Mouse (Mus musculus) gastrocnemius, postnatal 14 days (tissue): ENCODE results near the gene Sim2. TPM values are rescaled to one million over a fixed set of nuclear protein-coding genes. Genes with fewer than 3 reads are reported as not detected.
A peak's percentile ranks its signal among the peaks of the same experiment; 100 is the strongest.

Source experiments
- DNase-seq: peaks from one replicate; pipeline ENCODE4 v3.0.0; 2021; ENCODE audit warnings: mixed read lengths
- intact Hi-C: fragments of 180-260 bp; cut with DNase I; formaldehyde crosslinking; loops from one replicate; pipeline ENCODE4 v1.15.1; 2025; ENCODE audit warnings: low total_unique reads
- long read RNA-seq, 2 experiments: library from polyadenylated mRNA; stranded (forward); transcript quantifications; one replicate each; pipeline ENCODE4 v2.0.0; 2021
- total RNA-seq, 2 experiments: library from RNA; stranded (reverse); gene quantifications; 2 replicates each; pipeline ENCODE4 v1.2.3; 2021

Gene Sim2
- 10 to 100 TPM in 1 of 2 experiments, 1 to 10 TPM in 1; 9.7 to 11.4 TPM for total RNA-seq
- long read RNA-seq, experiment 1, transcript Sim2-201 (11 exons, 3,999 nt) = major isoform, 13 of 20 reads
- long read RNA-seq, experiment 1, partial matches to known transcripts = 3 of 20 reads
- long read RNA-seq, experiment 1, other reads (novel, unspliced or antisense) = 4 of 20 reads
- long read RNA-seq, experiment 2, transcript Sim2-201 (11 exons, 3,999 nt) = major isoform, 13 of 21 reads
- long read RNA-seq, experiment 2, partial matches to known transcripts = 2 of 21 reads
- long read RNA-seq, experiment 2, other reads (novel, unspliced or antisense) = 6 of 21 reads

GRCm38 (mm10) chr16:94084711-94085602, at the start of gene Sim2:
Gene Sim2, plus strand, starts transcription at chr16:94084931.
- DNase-seq = peak; percentile 57
- intact Hi-C loops = no loop called here

GRCm38 (mm10) chr16:94037280-94037679, 47.5 kb upstream of the Sim2 start:
- DNase-seq = no peak
- intact Hi-C loops = no loop called here

GRCm38 (mm10) chr16:94038272-94038985, 46.3 kb upstream of the Sim2 start:
- intact Hi-C loops = loop anchor here (2.0 kb wide), 1 partner anchor 220 kb away; no protein-coding TSS in a partner anchor
- DNase-seq = peak; percentile 46

GRCm38 (mm10) chr16:94038986-94039341, 45.8 kb upstream of the Sim2 start:
- intact Hi-C loops = loop anchor here (2.0 kb wide), 1 partner anchor 220 kb away; no protein-coding TSS in a partner anchor
- no peak for DNase-seq

- intact Hi-C loops = no loop called here
- no peak for DNase-seq
Observed at GRCm38 (mm10) chr16:94040485-94040884, 44.2 kb upstream of the Sim2 start.

GRCm38 (mm10) chr16:94041065-94041712, 43.5 kb upstream of the Sim2 start:
- intact Hi-C loops = no loop called here
- peak; percentile 21 for DNase-seq

- intact Hi-C loops = no loop called here
- DNase-seq = no peak
Observed at GRCm38 (mm10) chr16:94043797-94044196, 40.9 kb upstream of the Sim2 start.

- intact Hi-C loops = no loop called here
- DNase-seq = no peak
Observed at GRCm38 (mm10) chr16:94044996-94045395, 39.7 kb upstream of the Sim2 start.

- DNase-seq = no peak
- intact Hi-C loops = no loop called here
Observed at GRCm38 (mm10) chr16:94050368-94050767, 34.4 kb upstream of the Sim2 start.

GRCm38 (mm10) chr16:94055176-94055575, 29.6 kb upstream of the Sim2 start:
- no peak for DNase-seq
- intact Hi-C loops = no loop called here

- DNase-seq = no peak
- intact Hi-C loops = no loop called here
Observed at GRCm38 (mm10) chr16:94055576-94055975, 29.2 kb upstream of the Sim2 start.

GRCm38 (mm10) chr16:94059820-94060219, 24.9 kb upstream of the Sim2 start:
- intact Hi-C loops = no loop called here
- DNase-seq = peak; percentile 27

- DNase-seq = no peak
- intact Hi-C loops = no loop called here
Observed at GRCm38 (mm10) chr16:94064211-94064610, 20.5 kb upstream of the Sim2 start.

- intact Hi-C loops = no loop called here
Observed at GRCm38 (mm10) chr16:94065728-94066674, 18.7 kb upstream of the Sim2 start.

GRCm38 (mm10) chr16:94066771-94067170, 18.0 kb upstream of the Sim2 start:
- no peak for DNase-seq
- intact Hi-C loops = no loop called here

More at GRCm38 (mm10) chr16:94065728-94066674, 18.7 kb upstream of the Sim2 start:
- DNase-seq = no peak

GRCm38 (mm10) chr16:94067280-94067679, 17.5 kb upstream of the Sim2 start:
- DNase-seq = no peak
- intact Hi-C loops = no loop called here

GRCm38 (mm10) chr16:94069061-94069460, 15.7 kb upstream of the Sim2 start:
- DNase-seq = no peak
- intact Hi-C loops = no loop called here

GRCm38 (mm10) chr16:94070920-94071319, 13.8 kb upstream of the Sim2 start:
- intact Hi-C loops = no loop called here
- DNase-seq = no peak
